Mouse (Mus musculus) monocyte, adult 2 months (primary cell): Measurements from ENCODE around the gene Lonp1.
A peak's percentile ranks its signal among the peaks of the same experiment; 100 is the strongest.
"Not testable (repeated sequence)": the region's sequence is repeated elsewhere in the genome, so short reads cannot be mapped to it uniquely, and the experiment has no call there.

ENCODE experiments used
- DNase-seq, 2 experiments: peaks; one replicate each; pipeline ENCODE4 v3.0.0; 2022; ENCODE audit warnings: low spot score in 2 of 2, low read depth in 1 of 2

Lonp1 gene

DNA sequence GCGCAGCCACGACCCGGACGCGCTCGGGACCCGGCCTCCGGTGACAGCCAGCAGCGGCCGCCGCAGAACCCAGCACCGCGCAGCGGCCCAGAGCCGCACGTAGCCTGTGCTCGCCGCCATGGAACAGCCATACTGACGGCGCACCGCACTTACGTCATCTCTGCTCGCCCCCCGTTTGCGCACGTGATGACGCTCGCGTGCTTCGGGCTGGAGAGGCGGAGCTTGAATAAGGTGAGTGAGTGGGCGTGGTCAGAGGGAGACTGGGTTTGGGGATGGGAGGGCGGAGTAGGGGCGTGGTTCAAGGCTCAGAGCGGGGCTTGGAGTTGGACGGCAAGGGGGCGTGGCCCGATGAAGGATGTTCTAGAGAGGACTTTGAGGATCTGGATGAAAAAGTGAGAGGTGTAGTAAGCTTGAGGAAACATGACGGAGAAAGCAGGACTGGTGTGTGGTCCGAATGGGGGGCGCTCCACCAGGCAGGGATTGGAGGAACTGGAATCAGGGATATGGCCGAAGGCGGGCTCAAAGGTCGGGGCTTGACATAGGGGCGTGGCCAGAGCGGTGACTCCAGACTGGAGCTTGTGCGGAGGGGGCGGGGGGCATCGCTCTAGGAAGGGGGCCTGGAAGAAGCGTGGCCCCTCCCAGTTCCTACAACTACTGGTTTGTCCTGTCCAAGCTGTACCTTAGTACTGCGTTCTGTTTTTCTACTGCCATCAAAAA lies at the start of gene Lonp1:
Gene Lonp1 (minus strand): TSS at position 134 of the 717 bp plus-strand sequence.
- peak; percentile 76 to 86 for DNase-seq

DNA sequence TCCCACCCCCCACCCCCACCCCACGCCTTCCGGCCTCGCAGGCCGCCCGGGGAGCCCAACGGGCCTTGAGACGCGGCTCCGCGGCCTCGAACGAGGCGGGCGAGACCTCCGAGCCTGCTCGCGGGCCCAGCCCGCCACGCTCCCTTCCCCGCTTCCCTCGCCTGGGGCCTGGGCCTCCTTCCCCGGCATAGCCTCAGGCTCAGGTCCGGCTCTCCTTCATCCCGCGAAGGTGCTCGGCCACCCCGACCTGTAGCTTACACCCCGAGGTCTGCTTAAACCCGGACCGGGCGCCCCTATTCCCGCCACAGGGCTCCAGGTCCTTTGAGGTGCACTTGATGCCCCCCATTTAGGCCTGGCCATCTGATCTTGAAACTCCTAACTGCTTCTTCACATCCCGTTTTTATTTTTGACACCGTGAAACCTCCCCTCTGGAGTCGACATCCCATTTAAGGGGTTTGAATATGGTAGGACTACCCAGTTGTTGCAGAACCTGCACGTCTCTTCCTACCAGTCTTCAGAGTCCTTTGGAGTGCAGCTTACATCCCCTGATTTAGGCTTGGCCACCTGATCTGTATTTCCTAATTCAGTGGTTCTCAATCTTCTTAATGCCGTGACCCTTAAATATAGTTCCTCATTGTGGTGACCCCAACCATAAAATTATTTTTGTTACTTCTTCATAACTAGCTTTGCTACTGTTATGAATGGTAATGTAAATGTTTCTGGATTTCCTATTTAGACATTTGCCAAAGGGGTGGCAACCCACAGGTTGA lies 47.1 kb upstream of the Lonp1 start:
- peak in 1 of 2 experiments; percentile 5 for DNase-seq

DNA sequence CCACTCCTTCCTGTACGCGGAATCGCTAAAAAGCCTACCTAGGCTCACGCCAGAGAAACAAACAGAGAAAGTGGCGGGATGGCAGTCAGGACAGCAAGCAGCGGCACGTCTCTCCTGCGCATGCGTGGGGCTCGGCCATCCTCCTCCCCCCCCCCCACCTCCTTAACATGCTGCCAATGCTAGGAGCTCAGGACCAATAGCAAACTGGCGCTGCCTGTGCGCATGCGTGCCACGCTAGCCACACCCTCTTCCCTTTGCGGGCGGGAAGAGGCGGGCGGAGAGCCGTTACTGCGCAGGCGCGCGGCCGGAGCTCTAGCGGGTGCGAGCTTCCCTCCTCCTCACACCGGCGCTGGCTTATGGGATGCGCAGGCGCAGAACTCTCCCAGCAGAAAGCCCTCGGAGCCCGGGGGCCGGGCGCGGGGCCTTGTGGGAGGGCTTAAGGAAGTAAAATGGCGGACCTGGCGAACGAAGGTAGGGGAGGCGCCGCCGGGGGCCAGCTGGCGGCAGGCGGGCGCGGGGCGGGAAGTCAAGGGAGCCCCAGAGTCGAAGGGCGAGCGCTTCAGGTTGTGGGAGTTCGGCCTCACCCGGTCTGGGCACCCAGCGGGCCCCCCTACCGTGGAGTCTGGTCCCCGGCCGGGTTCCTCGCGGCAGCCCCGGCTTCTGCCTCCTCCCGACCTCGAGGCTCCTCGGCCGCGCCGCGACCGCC lies 46.4 kb upstream of the Lonp1 start, which contains the start of gene Ranbp3:
Gene Ranbp3 (plus strand): TSS at position 354 of the 706 bp plus-strand sequence.
- DNase-seq: peak; percentile 99

DNA sequence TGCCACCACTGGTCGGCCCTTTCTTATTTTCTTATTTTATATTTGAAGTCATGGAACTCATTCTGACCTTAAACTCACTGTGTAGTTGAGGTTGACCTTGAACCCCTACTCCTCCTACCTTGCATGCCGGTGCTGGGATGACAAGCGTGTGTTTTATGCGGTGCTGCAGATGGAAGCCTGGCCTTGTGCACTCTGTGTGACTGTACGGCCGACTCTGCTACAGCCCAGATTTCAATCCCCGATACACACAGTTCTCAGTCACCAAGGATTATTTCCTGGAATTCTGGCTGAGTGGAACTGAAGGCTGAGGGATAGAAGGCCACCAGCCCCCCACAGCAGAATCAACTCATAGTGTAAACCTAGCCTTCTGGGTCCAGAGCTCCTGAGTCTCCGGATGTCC lies 43.1 kb upstream of the Lonp1 start:
- DNase-seq: no peak

DNA sequence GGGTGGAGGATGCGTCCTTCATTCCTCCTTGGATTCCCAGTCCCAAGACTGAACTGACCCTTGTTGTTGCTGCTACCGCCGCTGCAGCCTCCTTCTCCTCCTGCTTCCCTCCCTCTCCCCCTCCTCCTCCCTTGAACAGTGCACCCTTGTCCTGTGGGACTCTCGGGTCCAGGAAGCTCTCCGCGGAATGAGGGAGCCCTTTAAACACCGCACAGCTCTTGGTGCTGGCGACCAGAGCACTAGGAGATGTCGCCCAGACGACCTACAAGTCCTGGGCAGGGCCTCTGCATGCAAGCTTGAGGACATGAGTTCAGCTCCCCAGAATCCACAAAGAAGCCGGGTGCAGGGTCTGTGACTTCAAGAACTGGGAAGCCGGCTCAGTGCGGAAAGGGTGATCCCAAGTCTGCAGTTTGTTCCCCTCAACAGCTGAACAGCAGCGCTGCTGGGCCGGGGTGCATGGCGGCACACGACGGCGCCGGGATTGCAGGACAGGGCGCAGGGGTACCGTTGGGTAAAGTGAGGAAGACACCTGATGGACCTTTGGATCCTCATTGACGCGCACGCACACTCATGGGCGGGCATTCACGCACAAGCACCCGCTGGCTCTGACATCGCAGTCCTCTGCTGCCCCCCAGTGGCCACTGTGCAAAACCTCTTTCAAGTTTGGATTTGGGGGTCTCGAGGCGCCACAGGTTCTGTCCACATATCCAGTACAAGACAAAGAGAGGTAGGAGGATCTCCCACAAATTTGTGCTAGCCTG lies 41.9 kb upstream of the Lonp1 start:
- DNase-seq: peak in 1 of 2 experiments; percentile 63

DNA sequence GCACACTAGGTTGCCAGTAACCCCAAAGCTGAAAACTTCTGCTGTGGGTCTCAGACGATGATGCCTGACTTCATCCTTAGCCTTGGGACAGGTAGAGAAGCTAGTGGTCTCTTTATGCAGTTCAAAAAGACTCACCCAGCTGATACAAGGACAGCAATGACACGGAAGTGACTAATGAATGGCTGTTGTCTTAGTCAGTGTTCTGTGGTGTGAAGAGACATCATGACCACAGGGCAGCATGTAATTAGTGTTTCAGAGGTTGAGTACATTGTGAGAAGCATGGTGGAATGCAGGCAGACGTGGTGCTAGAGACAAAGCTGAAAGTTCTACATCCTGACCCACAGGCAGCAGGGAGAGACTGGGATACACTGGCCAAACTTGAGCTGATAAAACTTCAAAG lies 40.9 kb upstream of the Lonp1 start:
- no peak for DNase-seq

DNA sequence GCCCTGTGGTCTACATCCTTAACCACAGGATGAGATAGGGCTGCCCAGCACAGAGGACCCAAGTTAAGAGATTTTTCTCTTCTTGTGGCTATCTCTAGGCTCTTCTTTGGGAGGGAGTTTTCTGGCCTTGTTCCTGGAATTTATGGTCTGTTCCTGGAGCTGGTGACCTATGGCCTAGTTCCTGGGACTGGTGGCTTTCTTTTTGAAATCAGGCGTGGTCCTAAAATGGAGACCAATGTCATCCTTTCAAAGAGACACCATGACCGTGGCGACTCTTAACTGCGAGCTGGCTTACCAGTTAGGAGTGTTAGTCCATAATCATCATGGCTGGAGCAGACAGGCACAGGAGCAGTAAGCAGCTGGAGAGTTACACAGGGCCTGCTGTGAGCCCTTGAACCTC lies 39.7 kb upstream of the Lonp1 start:
- DNase-seq: no peak

DNA sequence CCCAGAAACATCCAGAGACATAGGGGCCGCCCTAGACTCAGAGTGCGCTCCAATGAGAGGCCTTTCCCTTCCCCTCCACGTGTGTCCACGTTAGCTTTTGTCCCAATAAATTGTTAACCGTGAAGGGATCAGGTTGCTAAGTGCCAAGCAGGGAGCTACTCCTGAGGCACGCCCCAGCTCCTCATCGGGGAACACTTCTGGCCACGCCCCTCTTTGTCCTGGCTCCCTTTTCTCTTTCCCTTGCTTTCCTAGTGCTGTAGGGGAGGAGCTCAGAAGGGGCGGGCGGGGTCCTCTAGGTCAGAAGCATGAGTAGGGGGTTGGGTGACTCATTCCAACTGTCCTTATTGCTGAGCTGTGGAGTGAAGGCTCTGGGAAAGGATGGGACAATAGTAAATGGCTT lies 37.6 kb upstream of the Lonp1 start:
- no peak for DNase-seq

DNA sequence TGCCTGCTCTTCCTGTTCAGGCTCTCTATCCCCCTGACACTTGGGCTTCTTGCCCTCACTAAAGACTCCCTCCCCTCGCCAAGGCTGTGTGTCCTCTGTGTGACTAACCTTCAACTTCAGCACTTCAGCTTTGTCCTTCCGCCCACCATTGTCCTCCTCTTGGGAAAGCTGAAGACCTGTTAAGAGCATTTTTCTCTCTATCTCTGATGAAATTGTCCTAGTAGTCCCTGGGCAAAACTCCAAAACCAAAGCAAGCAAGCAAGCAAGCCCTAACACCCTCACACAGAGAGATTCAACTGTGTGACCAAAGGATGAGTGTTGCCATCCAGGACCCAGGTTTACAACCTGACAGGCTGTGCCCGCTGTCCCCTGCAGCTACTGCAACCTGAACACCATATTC lies 37.0 kb upstream of the Lonp1 start:
- no peak for DNase-seq

DNA sequence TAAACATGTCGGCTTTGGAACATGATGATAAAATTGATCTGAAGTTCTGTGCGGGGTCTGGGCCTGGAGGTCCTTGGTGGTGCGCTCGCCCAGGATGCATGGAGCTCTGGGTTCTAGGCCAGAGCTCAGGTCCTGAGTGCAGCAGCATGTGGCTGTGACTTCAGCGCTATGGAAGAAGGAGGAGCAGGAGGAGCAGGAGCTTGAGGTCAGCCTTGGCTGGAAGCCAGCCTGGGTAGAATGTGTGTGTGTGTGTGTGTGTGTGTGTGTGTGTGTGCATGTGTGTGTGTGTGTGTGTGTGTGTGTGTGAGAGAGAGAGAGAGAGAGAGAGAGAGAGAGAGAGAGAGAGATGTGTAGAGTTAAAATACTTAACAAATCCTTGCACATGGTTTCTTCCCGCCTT lies 29.5 kb upstream of the Lonp1 start:
- DNase-seq: no peak

DNA sequence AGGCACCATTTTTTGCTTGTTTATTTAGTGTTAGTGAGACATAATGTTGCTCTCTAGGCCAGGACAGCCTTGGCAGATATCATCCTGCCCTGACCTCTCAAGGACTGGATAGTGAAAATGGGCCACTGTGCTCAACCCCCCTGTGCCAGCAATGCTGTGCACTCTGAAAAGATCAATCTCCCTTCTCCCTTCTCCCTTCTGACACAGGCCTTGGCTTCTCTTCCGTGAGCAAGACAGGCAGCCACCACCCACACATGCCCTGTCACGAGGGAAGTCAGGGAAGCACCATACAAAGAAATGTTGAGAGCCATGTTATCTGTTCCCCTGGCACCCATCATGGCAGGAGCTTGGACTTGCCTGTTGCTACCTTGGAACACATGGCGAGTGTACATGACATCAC lies 28.6 kb upstream of the Lonp1 start:
- no peak for DNase-seq

DNA sequence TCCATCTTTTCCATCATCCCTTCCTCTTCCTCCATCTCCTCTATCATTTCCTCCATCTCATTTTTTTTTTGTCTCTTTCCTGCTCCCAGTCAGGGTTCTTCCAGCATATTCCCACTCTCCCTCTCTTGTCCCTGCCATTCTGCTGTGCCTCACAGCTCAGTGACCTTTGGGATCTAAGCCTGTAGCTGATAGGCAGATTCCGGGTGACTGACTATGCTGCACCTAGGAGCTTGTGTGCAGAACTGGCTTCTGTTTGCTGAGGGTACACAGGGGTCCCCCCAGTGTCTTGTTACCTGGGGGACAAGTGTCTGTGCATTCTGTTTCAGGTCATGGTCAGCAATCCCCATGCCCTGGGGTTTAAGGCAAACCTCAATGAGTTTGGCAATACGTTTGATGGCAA lies 28.1 kb upstream of the Lonp1 start:
- DNase-seq: no peak

DNA sequence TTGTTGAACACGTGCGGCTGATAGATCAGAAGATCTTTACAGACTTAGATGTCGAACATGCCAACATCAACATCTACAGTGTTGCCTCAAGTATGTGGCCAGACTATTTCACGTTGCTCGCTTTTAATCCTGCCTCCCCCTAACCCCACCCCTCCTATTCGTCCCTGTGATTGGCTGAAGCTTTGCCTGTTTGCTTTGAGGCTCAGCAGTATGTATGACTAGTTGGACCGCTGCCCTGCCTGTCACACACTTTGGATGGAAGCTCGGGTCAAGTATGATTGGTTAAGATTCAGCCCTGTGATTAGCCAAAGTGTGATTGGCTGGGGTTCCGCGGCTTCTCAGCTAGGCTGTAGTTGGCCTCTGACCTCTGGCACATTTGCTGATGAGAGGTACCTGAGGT lies 25.1 kb upstream of the Lonp1 start:
- no peak for DNase-seq

DNA sequence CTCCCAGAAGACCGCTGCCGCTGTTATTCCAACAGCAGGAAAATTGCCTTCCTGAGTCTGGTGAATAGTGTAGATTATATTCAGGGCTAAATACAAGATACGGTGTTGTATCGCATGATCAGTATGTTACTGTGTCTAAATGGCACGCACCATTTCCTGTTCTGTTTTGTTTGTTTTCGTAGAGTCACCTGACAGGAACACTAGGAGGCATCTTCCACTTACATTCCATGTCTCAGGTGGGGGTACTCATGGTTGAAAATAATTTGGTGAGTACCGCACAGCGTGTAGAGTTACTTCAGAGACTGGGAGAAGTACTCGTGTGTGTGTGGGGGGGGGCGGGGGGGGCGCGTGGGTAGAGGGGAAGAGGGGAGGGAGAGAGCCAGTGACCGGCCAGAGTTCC lies 20.9 kb upstream of the Lonp1 start:
- DNase-seq: no peak

DNA sequence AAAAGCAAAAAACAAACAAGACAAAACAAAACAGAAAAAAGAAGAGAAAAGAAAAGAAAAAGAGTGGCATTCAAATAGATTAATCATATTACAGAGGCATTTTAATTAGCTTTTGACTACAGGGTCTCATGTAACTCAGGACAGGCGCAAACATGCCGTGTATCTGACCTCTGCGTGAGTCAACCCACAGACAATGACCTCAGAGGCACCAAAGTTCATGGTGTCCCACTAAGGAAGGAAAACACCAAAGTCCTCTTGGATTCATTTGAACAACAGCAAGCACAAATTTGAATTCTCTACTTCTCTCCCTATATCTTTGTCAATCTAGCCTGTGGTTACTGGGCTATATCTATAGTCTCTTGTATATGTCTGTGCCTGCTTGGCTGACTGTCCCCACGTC lies 16.6 kb upstream of the Lonp1 start:
- DNase-seq: no peak

DNA sequence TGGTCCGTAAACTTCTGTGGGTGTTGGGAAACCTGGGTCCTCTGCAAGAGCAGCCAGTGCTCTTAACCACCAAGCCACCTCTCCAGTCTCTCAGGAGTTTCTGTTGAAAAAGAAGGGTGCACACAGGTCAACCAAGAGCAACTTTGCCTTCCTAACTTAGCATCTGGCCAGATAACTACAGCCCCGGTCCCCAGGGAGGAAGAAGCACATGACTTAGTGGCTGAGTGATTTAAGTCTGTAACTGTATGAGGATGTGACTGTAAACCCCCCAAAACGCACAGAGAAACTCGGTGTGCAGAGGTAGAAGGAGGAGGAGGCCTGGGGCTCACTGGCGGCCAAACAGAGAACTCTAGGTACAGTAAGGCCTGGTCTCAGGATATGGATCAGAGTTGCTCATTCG lies 7.3 kb upstream of the Lonp1 start:
- DNase-seq: no peak

DNA sequence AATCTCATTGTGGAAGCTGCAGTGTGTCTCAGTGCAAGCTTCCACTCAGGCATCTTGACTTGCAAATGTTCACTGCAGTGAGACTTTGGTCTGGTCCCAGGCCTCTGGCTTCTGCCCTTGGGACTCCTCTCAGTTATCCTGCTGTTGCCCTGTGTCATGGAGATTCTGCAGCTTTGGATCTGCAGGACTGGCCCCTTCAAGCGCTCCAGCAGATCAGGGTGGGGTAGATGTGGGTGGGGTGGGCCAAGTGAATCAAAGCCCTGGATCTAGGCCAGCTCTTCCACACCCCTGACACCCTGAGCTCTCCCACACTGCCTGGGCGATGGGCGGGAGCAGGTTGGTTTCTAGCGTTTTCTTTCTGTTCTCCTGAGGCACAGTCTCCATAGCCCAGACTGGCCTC lies 5.1 kb upstream of the Lonp1 start:
- DNase-seq: no peak

DNA sequence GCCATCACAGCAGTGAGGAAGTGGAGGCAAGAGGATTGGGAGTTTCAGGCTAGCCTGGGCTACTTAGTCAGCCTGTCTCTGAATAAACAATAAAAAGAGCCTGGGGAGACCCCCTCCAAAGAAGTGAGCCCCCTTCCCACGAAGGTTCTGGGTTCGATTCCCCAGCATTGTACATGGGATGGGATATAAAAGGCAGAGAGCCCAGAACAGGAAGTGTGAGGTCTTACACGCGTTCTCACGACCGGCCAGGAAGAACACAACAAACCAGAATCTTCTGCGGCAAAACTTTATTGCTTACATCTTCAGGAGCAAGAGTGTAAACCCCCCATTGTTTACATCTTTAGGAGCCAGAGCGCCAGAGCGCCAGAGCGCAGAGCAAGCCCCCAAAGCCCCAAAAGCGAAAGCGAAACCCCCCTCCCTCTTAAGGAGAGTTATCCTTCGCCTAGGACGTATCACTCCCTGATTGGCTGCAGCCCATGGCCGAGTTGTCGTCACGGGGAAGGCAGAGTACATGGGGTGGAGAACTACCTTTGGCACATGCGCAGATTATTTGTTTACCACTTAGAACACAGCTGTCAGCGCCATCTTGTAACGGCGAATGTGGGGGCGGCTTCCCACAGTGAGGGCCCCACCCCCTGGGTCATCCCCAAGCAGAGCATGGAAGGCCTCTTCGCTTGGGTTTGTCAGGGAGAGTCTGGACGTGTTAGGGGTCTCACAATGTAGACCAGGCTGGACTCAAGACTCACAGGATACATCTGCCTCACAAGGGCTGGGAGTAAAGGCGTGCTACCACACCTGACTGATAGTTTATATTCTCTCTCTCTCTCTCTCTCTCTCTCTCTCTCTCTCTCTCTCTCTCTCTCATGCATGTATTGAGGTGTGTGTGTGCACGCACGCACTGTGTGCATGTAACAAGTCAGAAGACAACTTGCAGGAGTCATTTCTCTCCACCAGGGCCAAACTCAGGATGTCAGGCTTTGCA lies 3.4 kb upstream of the Lonp1 start:
- DNase-seq: not testable (repeated sequence)

DNA sequence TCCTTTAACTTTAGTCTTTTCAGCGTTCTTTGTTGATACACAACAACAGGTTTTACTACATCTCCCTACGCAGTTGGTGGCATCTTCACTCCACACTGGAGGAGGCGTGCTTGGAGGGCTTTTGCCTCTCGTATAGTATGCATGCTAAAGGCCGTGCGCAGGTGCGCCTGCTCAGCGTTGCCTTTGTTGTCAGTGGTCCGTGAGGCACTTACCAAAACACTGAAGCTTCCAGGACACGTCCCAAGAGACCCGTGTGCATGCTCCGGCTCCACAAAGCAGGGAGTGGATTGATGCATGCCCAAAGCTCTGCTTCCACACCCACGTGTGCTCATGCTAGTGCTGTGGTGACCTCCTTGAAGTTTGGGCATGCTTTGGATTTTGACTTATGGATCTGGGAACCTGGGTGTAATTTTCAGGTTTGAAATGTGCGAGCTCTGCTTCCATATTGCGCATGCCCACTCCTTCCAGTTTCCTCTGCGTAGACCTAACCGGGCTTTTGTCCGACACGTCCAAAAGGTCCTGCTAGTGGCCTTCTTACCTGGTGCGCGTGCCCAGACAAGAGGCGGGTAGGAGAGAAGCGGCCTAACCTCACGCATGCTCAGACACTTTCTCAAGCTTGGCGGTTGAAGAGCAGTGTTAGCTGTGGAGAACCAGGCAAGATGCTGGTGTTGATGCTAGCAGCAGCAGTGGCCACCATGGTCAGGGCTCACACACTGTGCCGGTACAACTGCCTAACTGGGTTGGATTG lies 1.0 kb upstream of the Lonp1 start, which contains the start of gene Catsperd:
Gene Catsperd (plus strand): TSS at position 614 of the 748 bp plus-strand sequence.
- DNase-seq: no peak
